Mouse (Mus musculus) ES-Bruce4 (cell line): Measurements from ENCODE around the gene Tspan9. TPM values are rescaled to one million over a fixed set of nuclear protein-coding genes. Genes with fewer than 3 reads are reported as not detected.

Experiments
- H3K27ac ChIP-seq: 2 replicates; pipeline ENCODE4 v1.5.1; 2012; ENCODE audit warnings: low read length, inconsistent platforms; ENCODE audit not compliant: insufficient read depth
- H3K27me3 ChIP-seq: 2 replicates; pipeline ENCODE4 v1.6.1; 2012; ENCODE audit warnings: mild to moderate bottlenecking, low read length, inconsistent platforms; ENCODE audit not compliant: control insufficient read depth, poor library complexity, insufficient read depth, severe bottlenecking
- H3K36me3 ChIP-seq: 2 replicates; pipeline ENCODE4 v1.6.1; 2012; ENCODE audit warnings: inconsistent platforms, mild to moderate bottlenecking, low read length, moderate library complexity; ENCODE audit not compliant: control insufficient read depth, poor library complexity, insufficient read depth, severe bottlenecking
- H3K4me1 ChIP-seq: one replicate; pipeline ENCODE4 v1.8.1; 2011; ENCODE audit warnings: low read length; ENCODE audit not compliant: control insufficient read depth, insufficient read depth
- H3K4me3 ChIP-seq: 2 replicates; pipeline ENCODE4 v1.5.1; 2011; ENCODE audit warnings: low read depth, mild to moderate bottlenecking, low read length
- H3K9ac ChIP-seq: 2 replicates; pipeline ENCODE4 v1.6.1; 2012; ENCODE audit warnings: low read depth, mild to moderate bottlenecking, inconsistent platforms; ENCODE audit not compliant: poor library complexity, severe bottlenecking
- H3K9me3 ChIP-seq: replicated peaks from 2 replicates; pipeline ENCODE4 v1.6.1; 2012; ENCODE audit warnings: mild to moderate bottlenecking, low read length, inconsistent platforms; ENCODE audit not compliant: control insufficient read depth, poor library complexity, insufficient read depth, severe bottlenecking
- CTCF ChIP-seq: IDR thresholded peaks from one replicate; pipeline ENCODE4 v1.8.1; 2011; ENCODE audit warnings: low read depth, low read length
- EP300 ChIP-seq: IDR thresholded peaks from 2 replicates; pipeline ENCODE4 v1.6.1; 2011; ENCODE audit warnings: low read depth, low read length; ENCODE audit not compliant: insufficient read depth
- POLR2A ChIP-seq: IDR thresholded peaks from one replicate; pipeline ENCODE4 v1.8.1; 2011; ENCODE audit warnings: low read length; ENCODE audit not compliant: insufficient read depth
- polyA plus RNA-seq: library from polyadenylated mRNA; stranded (reverse); fragments of >200 nt; gene quantifications from 2 replicates; pipeline ENCODE4 v1.2.4, GENCODE M21; 2011; ENCODE audit warnings: low read depth; ENCODE audit not compliant: missing spikeins, insufficient read depth, insufficient read length

The Tspan9 gene
- polyA plus RNA-seq, 1 experiment, result 90.5 TPM

DNA sequence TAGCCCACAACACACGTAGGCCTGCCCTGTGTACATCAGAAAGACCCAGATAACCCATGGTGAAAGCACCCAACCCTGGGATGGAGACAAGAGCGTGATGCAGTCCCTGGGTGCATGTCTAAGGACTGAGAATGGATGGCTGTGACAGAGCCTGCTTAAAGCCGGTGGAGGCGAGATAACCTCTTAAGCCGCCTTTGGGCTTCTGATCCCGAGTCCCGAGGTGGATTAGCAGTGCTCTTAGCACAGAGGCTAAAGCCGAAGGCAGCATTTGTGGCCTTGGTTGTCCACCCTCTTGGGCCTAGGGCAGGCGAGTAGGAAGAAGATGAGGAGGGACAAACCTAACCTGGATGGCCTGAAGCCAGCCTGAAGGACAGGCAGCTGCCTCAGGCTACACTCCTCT, 194.7 kb downstream of the Tspan9 start:
- Histone ChIP-seq H3K36me3 (no peaks in the 10 kb centered on the region), H3K4me1 (no peaks in the 10 kb centered on the region), H3K27me3 (no peaks in the 10 kb centered on the region), H3K9me3 (no peaks in the 10 kb centered on the region), H3K9ac (no peak overlapping the region), H3K27ac (no peak overlapping the region), H3K4me3 (no peak overlapping the region)
- TF ChIP-seq CTCF (no peak), POLR2A (no peak), EP300 (no peak)

DNA sequence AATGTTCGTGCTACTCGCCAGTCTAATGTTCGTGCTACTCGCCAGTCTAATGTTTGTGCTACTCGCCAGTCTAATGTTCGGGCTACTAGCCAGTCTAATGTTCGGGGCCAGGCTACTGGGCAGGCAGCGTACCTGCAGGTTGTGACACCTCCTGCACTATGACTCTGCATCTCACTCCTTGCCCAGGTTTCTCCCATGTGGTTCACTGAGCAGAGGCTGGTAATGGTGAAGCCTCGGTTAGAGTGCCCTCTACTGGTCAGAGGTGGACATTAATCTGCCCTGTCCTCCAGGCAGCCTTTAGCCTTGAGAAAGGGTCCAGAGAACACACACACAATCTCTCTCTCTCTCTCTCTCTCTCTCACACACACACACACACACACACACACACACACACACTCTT, 197.7 kb downstream of the Tspan9 start:
- H3K27ac ChIP-seq, result no peak overlapping the region
- no peak overlapping the region for H3K4me3 ChIP-seq
- no peaks in the 10 kb centered on the region for H3K9me3 ChIP-seq
- H3K27me3 ChIP-seq, result no peaks in the 10 kb centered on the region
- H3K4me1 ChIP-seq, result no peaks in the 10 kb centered on the region
- no peak overlapping the region for H3K9ac ChIP-seq
- no peaks in the 10 kb centered on the region for H3K36me3 ChIP-seq
- TF ChIP-seq EP300 (no peak), POLR2A (no peak), CTCF (peak; percentile 92)

DNA sequence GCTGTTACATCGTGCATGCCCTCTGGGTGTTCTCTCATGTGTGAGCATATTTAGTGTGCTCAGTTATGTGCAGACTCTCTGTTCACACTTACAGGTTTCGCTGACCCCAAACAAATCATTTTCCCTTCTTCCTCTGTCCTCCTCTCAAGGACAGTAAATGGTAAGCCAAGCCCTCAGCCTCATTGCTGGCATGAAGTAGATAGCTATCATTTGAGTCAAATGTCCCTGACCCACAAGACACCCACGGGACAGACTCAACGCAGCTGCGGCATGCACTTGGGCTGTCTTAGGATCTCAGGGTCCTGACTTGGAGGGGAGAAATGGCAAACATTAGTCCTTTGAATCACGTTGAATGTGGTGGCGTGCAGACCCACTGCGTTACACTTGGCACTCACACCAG, 201.0 kb downstream of the Tspan9 start:
- TF ChIP-seq EP300, result no peak
- TF ChIP-seq CTCF, result no peak
- TF ChIP-seq POLR2A, result no peak
- Histone ChIP-seq H3K27me3 (no peaks in the 10 kb centered on the region), H3K9ac (no peak overlapping the region), H3K9me3 (no peaks in the 10 kb centered on the region), H3K4me1 (no peaks in the 10 kb centered on the region), H3K4me3 (no peak overlapping the region), H3K36me3 (no peaks in the 10 kb centered on the region), H3K27ac (no peak overlapping the region)

DNA sequence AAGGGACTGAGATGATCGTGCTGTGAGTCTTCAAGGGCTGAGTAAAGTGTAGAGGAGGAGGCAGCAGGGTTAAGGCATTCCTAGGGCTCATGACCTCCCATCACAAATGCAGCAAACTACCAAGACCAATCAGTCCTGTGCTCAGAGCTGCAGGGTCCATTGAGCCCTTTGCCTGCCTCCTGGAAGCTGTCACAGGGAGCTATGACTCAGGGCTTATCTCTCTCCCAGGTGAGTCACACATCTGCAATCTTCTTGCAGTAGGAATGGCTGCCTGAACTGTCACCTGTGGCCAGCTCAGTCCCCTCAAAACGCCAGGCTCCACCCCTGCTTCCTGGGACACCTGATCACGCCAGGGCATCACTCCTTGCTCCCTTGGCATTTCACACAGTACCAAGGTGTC, 208.3 kb downstream of the Tspan9 start:
- Histone ChIP-seq H3K4me3 (no peak overlapping the region), H3K27me3 (no peaks in the 10 kb centered on the region), H3K27ac (no peak overlapping the region), H3K4me1 (no peaks in the 10 kb centered on the region), H3K9me3 (no peaks in the 10 kb centered on the region), H3K9ac (no peak overlapping the region), H3K36me3 (no peaks in the 10 kb centered on the region)
- TF ChIP-seq CTCF (no peak), EP300 (no peak), POLR2A (no peak)

DNA sequence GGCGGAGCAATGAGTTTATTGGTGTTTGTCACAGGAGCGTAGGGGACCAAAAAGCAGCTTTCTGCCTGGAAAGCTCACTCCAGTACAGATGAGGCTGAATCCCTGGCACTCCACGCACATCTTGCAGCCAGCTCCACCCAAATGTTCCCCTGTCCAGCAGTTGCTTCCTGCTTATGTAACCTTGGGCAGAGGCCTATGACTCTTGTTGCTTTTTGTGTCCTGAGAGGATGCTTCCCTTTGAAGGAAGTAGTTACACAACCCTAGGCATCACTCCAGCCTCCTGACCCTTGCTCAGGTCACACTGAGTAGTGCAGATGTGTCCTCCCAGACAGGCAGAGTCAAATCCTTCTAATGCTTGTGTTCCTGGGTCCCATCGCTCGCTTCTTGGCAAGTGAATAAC, 209.6 kb downstream of the Tspan9 start:
- Histone ChIP-seq H3K36me3 (no peaks in the 10 kb centered on the region), H3K27me3 (no peaks in the 10 kb centered on the region), H3K27ac (no peak overlapping the region), H3K4me1 (no peaks in the 10 kb centered on the region), H3K4me3 (no peak overlapping the region), H3K9me3 (no peaks in the 10 kb centered on the region), H3K9ac (no peak overlapping the region)
- TF ChIP-seq CTCF (no peak), POLR2A (no peak), EP300 (no peak)

DNA sequence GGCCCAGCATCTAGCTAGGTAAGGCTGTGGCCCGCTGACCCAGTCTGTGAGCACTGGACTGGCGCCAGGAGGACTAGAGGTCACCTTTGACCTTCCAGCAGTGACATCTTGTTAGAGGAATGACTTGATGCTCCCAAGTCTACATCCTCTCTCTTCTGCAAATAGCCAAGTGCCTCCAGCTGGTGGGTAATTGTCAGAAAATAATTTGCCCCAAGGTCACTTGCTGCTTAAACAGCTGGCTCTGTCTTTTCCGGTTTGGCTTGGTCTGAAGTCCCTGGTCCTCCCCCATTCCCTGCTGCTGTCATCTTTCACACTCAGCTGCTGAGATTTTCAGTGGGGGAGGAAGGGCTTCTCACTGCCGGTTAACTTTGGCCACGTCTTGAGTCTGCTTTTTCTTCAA, 210.7 kb downstream of the Tspan9 start:
- Histone ChIP-seq H3K27ac (no peak overlapping the region), H3K9ac (no peak overlapping the region), H3K9me3 (no peaks in the 10 kb centered on the region), H3K4me3 (no peak overlapping the region), H3K4me1 (no peaks in the 10 kb centered on the region), H3K27me3 (no peaks in the 10 kb centered on the region), H3K36me3 (no peaks in the 10 kb centered on the region)
- no peak for TF ChIP-seq CTCF
- no peak for TF ChIP-seq POLR2A
- no peak for TF ChIP-seq EP300
